22 mouse cellular contexts compared by ENCODE assay signal in genomic region chr16:23112348-23112747, GRCm38 (mm10). TPM values are rescaled to one million over a fixed set of nuclear protein-coding genes. Genes with fewer than 3 reads are reported as not detected.
"Had no signal": no experiment of that assay in that cellular context is flagged by ENCODE, and none has a peak within 500 bp of the region (broad histone marks: within the 10 kb centered on the region; RNA-seq: fewer than 3 reads in every experiment).

No protein-coding gene starts in this region.

- H3K4me3 ChIP-seq: limb, embryonic 13.5 days; liver, embryonic 15.5 days; midbrain, embryonic 10.5 days; neural tube, embryonic 13.5 days had no signal

- DNase-seq: kidney, postnatal 36 days; left cerebral cortex, postnatal 4 days; lung, embryonic 14.5 days; lung, postnatal 10 days; lung, postnatal 4 days; retina, postnatal 1 day; right cerebral cortex, postnatal 4 days; spleen, adult 18-20 months; thymus, adult 18-20 months; thymus, postnatal 14 days had no signal

- H3K27me3 ChIP-seq: limb, embryonic 13.5 days; liver, embryonic 15.5 days; neural tube, embryonic 13.5 days had no signal

- H3K9me3 ChIP-seq: limb, embryonic 13.5 days; liver, embryonic 15.5 days; midbrain, embryonic 10.5 days; neural tube, embryonic 13.5 days had no signal

- H3K9ac ChIP-seq: limb, embryonic 13.5 days; liver, embryonic 15.5 days; lung, embryonic 14.5 days; neural tube, embryonic 13.5 days had no signal

- H3K27ac ChIP-seq: kidney, postnatal 0 days; limb, embryonic 13.5 days; liver, embryonic 15.5 days; midbrain, embryonic 10.5 days; neural tube, embryonic 13.5 days had no signal

- ATAC-seq: midbrain, embryonic 16.5 days had no signal

- H3K4me2 ChIP-seq: liver, embryonic 15.5 days; neural tube, embryonic 13.5 days had no signal

RNA-seq across cellular contexts. Expression of gene Rfc4, which starts 15.2 kb away (rescaled TPM):
- polyA plus RNA-seq: liver, adult 2 months had no signal

RNA-seq across cellular contexts. Expression of gene Adipoq, which starts 34.0 kb away (rescaled TPM):
- total RNA-seq: layer of hippocampus, adult 18-20 months; layer of hippocampus, postnatal 10 days; left cerebral cortex, adult 18-20 months; left cerebral cortex, postnatal 10 days; left cerebral cortex, postnatal 4 days had no signal
- polyA plus RNA-seq: liver, adult 2 months; liver, embryonic 15.5 days; lung, embryonic 14.5 days; midbrain, embryonic 10.5 days; midbrain, embryonic 16.5 days; neural tube, embryonic 13.5 days; stomach, embryonic 14.5 days had no signal

RNA-seq across cellular contexts. Expression of gene Kng1, which starts 54.7 kb away (rescaled TPM):
- total RNA-seq: layer of hippocampus, adult 18-20 months; layer of hippocampus, postnatal 10 days; left cerebral cortex, adult 18-20 months; left cerebral cortex, postnatal 10 days; left cerebral cortex, postnatal 4 days had no signal
- polyA plus RNA-seq: midbrain, embryonic 10.5 days; midbrain, embryonic 16.5 days had no signal
